9 mouse cellular contexts compared by ENCODE assay signal in genomic region chr2:180952731-180953171, GRCm38 (mm10). TPM values are rescaled to one million over a fixed set of nuclear protein-coding genes. Genes with fewer than 3 reads are reported as not detected.
DNase-seq lines count a peak whose midpoint lies in the region; ATAC-seq lines count a peak whose summit lies in the region.
"Had no signal": no experiment of that assay in that cellular context is flagged by ENCODE, and none has a peak within 500 bp of the region (broad histone marks: within the 10 kb centered on the region; RNA-seq: fewer than 3 reads in every experiment).

No protein-coding gene starts in this region.

- H3K36me3 ChIP-seq in kidney, embryonic 16.5 days (ENCODE audit: insufficient read depth, low read length): no peaks in the 10 kb centered on the region
- no peaks in the 10 kb centered on the region for H3K36me3 ChIP-seq in midbrain, embryonic 11.5 days (ENCODE audit: control insufficient read depth, insufficient read depth, low read length)

- ATAC-seq in kidney, embryonic 16.5 days (ENCODE audit: low FRiP score, low TSS enrichment): no peak
- ATAC-seq in midbrain, embryonic 11.5 days (ENCODE audit: low FRiP score): peak; percentile 50
- ATAC-seq: Patski had no signal

- WGBS in kidney, embryonic 16.5 days: 11% methylated on average over 9 of the region's 9 CpGs
- WGBS in midbrain, embryonic 11.5 days: 11% methylated on average over 9 of the region's 9 CpGs

- intact Hi-C loops in gastrocnemius, postnatal 14 days (cut with DNase I; ENCODE audit: low total_unique reads): no loop called here

- H3K9me3 ChIP-seq in kidney, embryonic 16.5 days (ENCODE audit: low read length): no peaks in the 10 kb centered on the region
- H3K9me3 ChIP-seq in midbrain, embryonic 11.5 days (ENCODE audit: control insufficient read depth, low read length): no peaks in the 10 kb centered on the region

- peaks cover 23% of the 10 kb centered on the region for H3K4me1 ChIP-seq in kidney, embryonic 16.5 days (ENCODE audit: insufficient read depth, low read length)
- H3K4me1 ChIP-seq in midbrain, embryonic 11.5 days (ENCODE audit: control insufficient read depth, insufficient read depth, low read length): peaks cover 37% of the 10 kb centered on the region

- peaks cover 9% of the 10 kb centered on the region for H3K27me3 ChIP-seq in kidney, embryonic 16.5 days (ENCODE audit: insufficient read depth, low read length)
- no peaks in the 10 kb centered on the region for H3K27me3 ChIP-seq in midbrain, embryonic 11.5 days (ENCODE audit: control insufficient read depth, insufficient read depth, low read length)
- H3K27me3 ChIP-seq: Patski had no signal

- H3K4me2 ChIP-seq in kidney, embryonic 16.5 days (replicated peaks; ENCODE audit: low read depth, low read length): peak overlapping the region; percentile 93
- H3K4me2 ChIP-seq in midbrain, embryonic 11.5 days: peak overlapping the region; percentile 90

- H3K27ac ChIP-seq in kidney, embryonic 16.5 days (ENCODE audit: low read length): peak overlapping the region; percentile 76
- peak overlapping the region; percentile 95 for H3K27ac ChIP-seq in midbrain, embryonic 11.5 days (ENCODE audit: low read depth, low read length)

- peak overlapping the region; percentile 69 for H3K4me3 ChIP-seq in kidney, embryonic 16.5 days (ENCODE audit: low read length)
- peak overlapping the region; percentile 65 for H3K4me3 ChIP-seq in midbrain, embryonic 11.5 days (ENCODE audit: low read depth, low read length)

- DNase-seq in kidney, adult 8-10 months: no peak
- DNase-seq in cerebellum, postnatal 4 days (ENCODE audit: low spot score in 2 of 2): peak; percentile 35 to 50
- DNase-seq in frontal cortex, postnatal 36 days (ENCODE audit: low spot score in 2 of 2): peak; percentile 10 to 24
- DNase-seq in midbrain, embryonic 11.5 days (ENCODE audit: low spot score, missing footprints): peak; percentile 92
- no peak for DNase-seq in ovary, postnatal 14 days (ENCODE audit: low spot score)
- DNase-seq in liver: no peak
- DNase-seq in gastrocnemius, postnatal 14 days: no peak

- H3K9ac ChIP-seq in kidney, embryonic 16.5 days (replicated peaks; ENCODE audit: low read length): 0 out of 2 replicates have a peak overlapping the region, but pooled peaks have one; percentile 16
- H3K9ac ChIP-seq in midbrain, embryonic 11.5 days (ENCODE audit: low read length): peak overlapping the region; percentile 74

RNA-seq across cellular contexts. Expression of gene Nkain4, which starts 1.7 kb away (rescaled TPM):
- polyA plus RNA-seq in kidney, embryonic 16.5 days (2015; fragmentation: Nextera tagmentation; extraction: Ambion mirVana): 36.9 and 48.7 TPM in 2 replicates
- polyA plus RNA-seq in midbrain, embryonic 11.5 days (2014; fragmentation: Nextera tagmentation; extraction: Ambion mirVana): 63.2 and 63.6 TPM in 2 replicates
- under 1 TPM; 0.82 TPM for total RNA-seq in gastrocnemius, postnatal 14 days (2021)

RNA-seq across cellular contexts. Expression of gene Arfgap1, which starts 14.3 kb away (rescaled TPM):
- polyA plus RNA-seq in kidney, embryonic 16.5 days (2015; fragmentation: Nextera tagmentation; extraction: Ambion mirVana): 110 and 114 TPM in 2 replicates
- 38.6 and 45.7 TPM in 2 replicates for polyA plus RNA-seq in midbrain, embryonic 11.5 days (2014; fragmentation: Nextera tagmentation; extraction: Ambion mirVana)
- 10 to 100 TPM; 32.1 to 33.9 TPM for total RNA-seq in gastrocnemius, postnatal 14 days (2021)

RNA-seq across cellular contexts. Expression of gene Birc7, which starts 23.9 kb away (rescaled TPM):
- not detected in 2 replicates for polyA plus RNA-seq in kidney, embryonic 16.5 days (2015; fragmentation: Nextera tagmentation; extraction: Ambion mirVana)
- 0.14 and 0.45 TPM in 2 replicates for polyA plus RNA-seq in midbrain, embryonic 11.5 days (2014; fragmentation: Nextera tagmentation; extraction: Ambion mirVana)
- not detected for total RNA-seq in gastrocnemius, postnatal 14 days (2021)
- polyA plus RNA-seq: Patski had no signal

RNA-seq across cellular contexts. Expression of gene Ythdf1, which starts 32.0 kb away (rescaled TPM):
- 16.0 and 27.1 TPM in 2 replicates for polyA plus RNA-seq in kidney, embryonic 16.5 days (2015; fragmentation: Nextera tagmentation; extraction: Ambion mirVana)
- polyA plus RNA-seq in midbrain, embryonic 11.5 days (2014; fragmentation: Nextera tagmentation; extraction: Ambion mirVana): 68.5 and 72.4 TPM in 2 replicates
- total RNA-seq in gastrocnemius, postnatal 14 days (2021): 10 to 100 TPM; 29.5 to 30.3 TPM

RNA-seq across cellular contexts. Expression of gene Col20a1, which starts 33.6 kb away (rescaled TPM):
- polyA plus RNA-seq in kidney, embryonic 16.5 days (2015; fragmentation: Nextera tagmentation; extraction: Ambion mirVana): 0.22 and 0.47 TPM in 2 replicates
- 0.18 and 0.26 TPM in 2 replicates for polyA plus RNA-seq in midbrain, embryonic 11.5 days (2014; fragmentation: Nextera tagmentation; extraction: Ambion mirVana)
- 1 to 10 TPM; 5.5 to 5.6 TPM for total RNA-seq in gastrocnemius, postnatal 14 days (2021)

Comparison
In these comparisons a context has a peak if more than half of its experiments do, and no peak if none do; other contexts are left out.
1. DNase-seq: peak in cerebellum, postnatal 4 days (2 of 2), frontal cortex, postnatal 36 days (2 of 2) and midbrain, embryonic 11.5 days (single experiment); none in kidney, adult 8-10 months (0 of 2), ovary, postnatal 14 days (single experiment), liver (single experiment) and gastrocnemius, postnatal 14 days (single experiment).